Mouse (Mus musculus) stomach, embryonic 14.5 days (tissue): ENCODE measurements around the gene Mamdc4. TPM values are rescaled to one million over a fixed set of nuclear protein-coding genes. Genes with fewer than 3 reads are reported as not detected.

Experiments used
- ATAC-seq: fragments of 200-750 bp; cut with Nextera tagmentation; 2 replicates; pipeline ENCODE4 v1.8.0; 2017; ENCODE audit warnings: low read depth, moderate TSS enrichment; ENCODE audit not compliant: insufficient number of reproducible peaks, insufficient read depth, low FRiP score
- H3K27ac ChIP-seq: fragments of 300-500 bp; sonication (generic); 2 replicates; pipeline ENCODE4 v1.5.1; 2014; ENCODE audit warnings: mild to moderate bottlenecking, low read length, moderate library complexity, mixed read lengths
- H3K27me3 ChIP-seq: fragments of 300-500 bp; sonication (generic); 2 replicates; pipeline ENCODE4 v1.6.1; 2014; ENCODE audit warnings: low read length, control low read depth, mixed read lengths; ENCODE audit not compliant: control insufficient read depth, insufficient read depth
- H3K36me3 ChIP-seq: fragments of 300-500 bp; sonication (generic); 2 replicates; pipeline ENCODE4 v1.6.1; 2014; ENCODE audit warnings: mild to moderate bottlenecking, control low read depth, low read length, moderate library complexity, mixed read lengths; ENCODE audit not compliant: control insufficient read depth, insufficient read depth
- H3K4me1 ChIP-seq: fragments of 300-500 bp; sonication (generic); 2 replicates; pipeline ENCODE4 v1.6.1; 2014; ENCODE audit warnings: low read length, control low read depth, mixed read lengths; ENCODE audit not compliant: control insufficient read depth, insufficient read depth
- H3K4me2 ChIP-seq: fragments of 300-500 bp; sonication (generic); replicated peaks from 2 replicates; pipeline ENCODE4 v1.6.1; 2014; ENCODE audit warnings: low read depth, low read length, control low read depth
- H3K4me3 ChIP-seq: fragments of 300-500 bp; sonication (generic); 2 replicates; pipeline ENCODE4 v1.5.1; 2014; ENCODE audit warnings: low read depth, low read length, control low read depth
- H3K9ac ChIP-seq: fragments of 300-500 bp; sonication (generic); replicated peaks from 2 replicates; pipeline ENCODE4 v1.6.1; 2014; ENCODE audit warnings: low read depth, mild to moderate bottlenecking, control low read depth, low read length, moderate library complexity, mixed read lengths
- H3K9me3 ChIP-seq: fragments of 300-500 bp; sonication (generic); 2 replicates; pipeline ENCODE4 v1.6.1; 2016; ENCODE audit warnings: low read depth, low read length, control low read depth; ENCODE audit not compliant: control insufficient read depth
- WGBS: fragments of 180-500 bp; shearing (Covaris S2); extraction: QIAGEN DNeasy Blood & Tissue Kit; methylation state at CpG from one replicate; pipeline ENCODE4 v1.1.7; 2014; 5-methylcytosine and 5-hydroxymethylcytosine counted together
- polyA plus RNA-seq: library from polyadenylated mRNA; unstranded; fragments of >200 nt; fragmentation: Nextera tagmentation; extraction: Ambion mirVana; gene quantifications from 2 replicates; pipeline ENCODE4 v1.2.1, GENCODE M21; 2014

Gene Mamdc4
- polyA plus RNA-seq, 1 experiment from 2014 or later: 5.5 TPM

GRCm38 (mm10) chr2:25585601-25586000, 11.0 kb upstream of the Mamdc4 start:
- H3K27ac ChIP-seq: no peak overlapping the region
- no peak overlapping the region for H3K4me2 ChIP-seq
- 90% methylated on average over 3 of the region's 3 CpGs for whole genome bisulfite sequencing
- no peak overlapping the region for H3K4me3 ChIP-seq
- ATAC-seq: no peak
- peaks cover 6% of the 10 kb centered on the region for H3K4me1 ChIP-seq
- no peak overlapping the region for H3K9ac ChIP-seq
- no peaks in the 10 kb centered on the region for H3K9me3 ChIP-seq
- peaks cover under 1% of the 10 kb centered on the region for H3K27me3 ChIP-seq
- peaks cover 61% of the 10 kb centered on the region for H3K36me3 ChIP-seq

- Histone ChIP-seq H3K9me3 (no peaks in the 10 kb centered on the region), H3K4me1 (peaks cover 8% of the 10 kb centered on the region), H3K4me3 (no peak overlapping the region), H3K27ac (no peak overlapping the region), H3K36me3 (peaks cover 53% of the 10 kb centered on the region), H3K27me3 (peaks cover 8% of the 10 kb centered on the region), H3K4me2 (no peak overlapping the region), H3K9ac (no peak overlapping the region)
- 86% methylated on average over 4 of the region's 4 CpGs for WGBS
- no peak for ATAC-seq
These were observed 10.2 kb upstream of the Mamdc4 start for GRCm38 (mm10) chr2:25584856-25585255.

GRCm38 (mm10) chr2:25584152-25584551, 9.5 kb upstream of the Mamdc4 start:
- no peak overlapping the region for H3K9ac ChIP-seq
- no peak for ATAC-seq
- WGBS: 91% methylated on average over 3 of the region's 3 CpGs
- H3K4me2 ChIP-seq: no peak overlapping the region
- peaks cover 15% of the 10 kb centered on the region for H3K27me3 ChIP-seq
- no peak overlapping the region for H3K27ac ChIP-seq
- peaks cover 14% of the 10 kb centered on the region for H3K4me1 ChIP-seq
- no peak overlapping the region for H3K4me3 ChIP-seq
- peaks cover 48% of the 10 kb centered on the region for H3K36me3 ChIP-seq
- no peaks in the 10 kb centered on the region for H3K9me3 ChIP-seq

GRCm38 (mm10) chr2:25583571-25583970, 8.9 kb upstream of the Mamdc4 start:
- Histone ChIP-seq H3K4me2 (no peak overlapping the region), H3K4me3 (no peak overlapping the region), H3K9me3 (no peaks in the 10 kb centered on the region), H3K4me1 (peaks cover 16% of the 10 kb centered on the region), H3K36me3 (peaks cover 46% of the 10 kb centered on the region), H3K27ac (no peak overlapping the region), H3K27me3 (peaks cover 19% of the 10 kb centered on the region), H3K9ac (no peak overlapping the region)
- 58% methylated on average over 4 of the region's 4 CpGs for WGBS
- no peak for ATAC-seq

GRCm38 (mm10) chr2:25583120-25583481, 8.5 kb upstream of the Mamdc4 start:
- 76% methylated on average over 6 of the region's 6 CpGs for WGBS
- Histone ChIP-seq H3K9ac (no peak overlapping the region), H3K9me3 (no peaks in the 10 kb centered on the region), H3K36me3 (peaks cover 42% of the 10 kb centered on the region), H3K4me3 (no peak overlapping the region), H3K4me1 (peaks cover 21% of the 10 kb centered on the region), H3K27ac (no peak overlapping the region), H3K4me2 (no peak overlapping the region), H3K27me3 (peaks cover 21% of the 10 kb centered on the region)
- ATAC-seq: no peak

GRCm38 (mm10) chr2:25582466-25583119, 7.9 kb upstream of the Mamdc4 start:
- Histone ChIP-seq H3K36me3 (peaks cover 41% of the 10 kb centered on the region), H3K27me3 (peaks cover 24% of the 10 kb centered on the region), H3K4me2 (no peak overlapping the region), H3K4me1 (peaks cover 24% of the 10 kb centered on the region), H3K4me3 (no peak overlapping the region), H3K9ac (no peak overlapping the region), H3K27ac (no peak overlapping the region), H3K9me3 (no peaks in the 10 kb centered on the region)
- no peak for ATAC-seq
- 40% methylated on average over 12 of the region's 12 CpGs for WGBS

GRCm38 (mm10) chr2:25581901-25582301, 7.3 kb upstream of the Mamdc4 start:
- Histone ChIP-seq H3K4me3 (no peak overlapping the region), H3K36me3 (peaks cover 35% of the 10 kb centered on the region), H3K4me1 (peaks cover 31% of the 10 kb centered on the region), H3K27me3 (peaks cover 29% of the 10 kb centered on the region), H3K4me2 (peak overlapping the region; percentile 54; the same call in 1 of the 2 replicates), H3K9ac (no peak overlapping the region), H3K27ac (no peak overlapping the region), H3K9me3 (no peaks in the 10 kb centered on the region)
- ATAC-seq: peak; percentile 12; the same call in 1 of the 2 replicates
- 25% methylated on average over 6 of the region's 6 CpGs for WGBS

GRCm38 (mm10) chr2:25581294-25581864, 6.7 kb upstream of the Mamdc4 start, which contains the start of gene Ajm1:
TSS of gene Ajm1 (minus strand) at chr2:25581757.
- peak within 1 kb of the TSS; percentile 25 for H3K4me3 ChIP-seq
- peak; percentile 53 for ATAC-seq
- peak within 1 kb of the TSS; percentile 54 for H3K4me2 ChIP-seq
- H3K9me3 ChIP-seq: no peaks in the 10 kb centered on the region
- 0 out of 2 replicates have a peak within 1 kb of the TSS, but pooled peaks have one; percentile 2 for H3K9ac ChIP-seq
- H3K4me1 ChIP-seq: peaks cover 36% of the 10 kb centered on the region
- H3K27me3 ChIP-seq: peaks cover 35% of the 10 kb centered on the region
- no peak within 1 kb of the TSS; the same call in 1 of the 2 replicates for H3K27ac ChIP-seq
- peaks cover 31% of the 10 kb centered on the region for H3K36me3 ChIP-seq
- 5% methylated on average over 19 of the region's 19 CpGs for WGBS
